Mouse (Mus musculus): Measurements from ENCODE around the gene Adamts13. TPM values are rescaled to one million over a fixed set of nuclear protein-coding genes. Genes with fewer than 3 reads are reported as not detected.

The Adamts13 gene
- total RNA-seq (2015; ENCODE audit: low replicate concordance), result 0.19 and 0.42 TPM in 2 replicates
- 0.28 and 0.77 TPM in 2 replicates for total RNA-seq (2017; ENCODE audit: low replicate concordance)

DNA sequence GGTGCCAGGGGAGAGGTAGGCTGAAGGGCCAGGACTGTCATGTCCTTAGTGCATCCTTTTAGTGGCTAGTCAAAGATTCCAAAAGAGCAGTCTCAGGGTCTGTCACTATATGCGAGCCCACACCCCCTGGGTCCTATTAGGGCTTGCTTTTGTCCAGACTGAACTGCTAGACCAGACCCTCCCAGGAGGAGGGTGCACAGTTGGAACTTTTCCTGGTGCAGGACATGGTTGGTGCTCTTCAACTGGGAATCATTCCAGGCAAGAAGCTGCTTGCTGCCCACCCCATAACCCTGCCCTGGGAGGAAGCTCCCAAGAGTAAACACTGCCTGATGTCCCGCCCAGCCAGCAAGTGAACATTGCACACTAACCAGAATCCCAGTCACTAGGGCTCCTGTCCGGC, at the start of gene Adamts13:
TSS of gene Adamts13 (plus strand) at position 301 of the 400 bp plus-strand sequence.
- no peak for ATAC-seq (replicated peaks; ENCODE audit: low FRiP score, poor library complexity, severe bottlenecking)

DNA sequence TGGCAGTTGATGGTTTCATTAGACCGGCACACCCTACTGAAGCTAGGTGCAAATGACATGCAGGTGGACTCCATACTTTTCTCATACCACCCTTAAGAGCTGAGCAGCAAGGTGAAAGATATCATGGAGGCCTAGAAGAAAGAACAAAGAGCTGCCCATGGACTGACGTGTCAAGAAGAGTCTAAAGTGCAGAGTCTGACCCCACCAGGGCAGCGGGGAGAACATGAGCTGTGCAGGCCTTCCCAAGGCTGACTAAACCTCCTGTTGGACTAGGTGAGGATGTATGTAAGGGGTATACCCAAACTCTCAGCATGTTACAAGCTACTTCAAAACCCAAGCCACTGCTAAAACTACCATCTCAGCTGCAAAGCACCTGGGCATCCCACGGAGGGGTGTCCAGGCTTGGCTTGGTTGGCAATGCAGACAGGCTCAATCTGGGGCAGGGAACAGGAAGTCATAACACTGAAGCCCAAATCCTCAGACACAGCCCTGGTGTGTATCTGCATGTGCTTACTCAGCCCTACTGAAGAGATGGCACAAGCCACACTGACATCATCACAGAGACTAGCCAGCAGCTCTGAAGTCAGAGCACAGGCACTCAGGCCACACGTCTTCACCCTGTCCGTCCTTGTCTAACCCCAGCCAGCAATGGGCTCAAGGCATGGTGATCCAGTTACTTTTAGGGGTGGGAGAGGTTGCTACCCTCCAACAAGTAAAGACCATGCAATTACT, 45.3 kb upstream of the Adamts13 start:
- no peak for ATAC-seq (replicated peaks; ENCODE audit: low FRiP score, poor library complexity, severe bottlenecking)

DNA sequence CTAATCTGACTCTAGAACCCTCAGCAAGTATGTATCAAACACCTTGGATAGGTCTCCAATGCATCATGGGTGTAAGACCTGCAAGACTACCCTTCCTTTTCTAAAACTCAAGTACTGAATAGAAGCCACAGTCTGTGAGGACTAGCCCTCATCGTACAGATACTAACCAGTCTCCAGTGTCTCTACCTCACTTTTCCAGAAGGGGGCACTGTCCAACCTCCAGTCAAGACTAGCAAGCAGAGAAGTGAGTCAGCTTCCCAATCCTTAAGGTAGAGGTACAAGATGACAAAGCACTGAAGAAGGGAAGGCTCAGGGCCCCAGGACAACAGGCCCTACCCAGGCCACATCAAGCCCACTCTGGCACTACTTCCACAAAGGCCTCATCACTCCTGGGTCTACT, 42.8 kb upstream of the Adamts13 start:
- peak; percentile 53 for ATAC-seq (replicated peaks; ENCODE audit: low FRiP score, poor library complexity, severe bottlenecking)

- ATAC-seq (replicated peaks; ENCODE audit: low FRiP score, poor library complexity, severe bottlenecking), result peak; percentile 33
Measured at GRCm38 (mm10) chr2:26932473-26933303, 40.5 kb upstream of the Adamts13 start.

GRCm38 (mm10) chr2:26933304-26934055, 39.7 kb upstream of the Adamts13 start, which contains the start of the genes Surf4 and Stkld1:
Gene Surf4 (minus strand): TSS chr2:26933928.
Gene Stkld1 (plus strand): TSS chr2:26934047.
- peak; percentile 87 for ATAC-seq (replicated peaks; ENCODE audit: low FRiP score, poor library complexity, severe bottlenecking)

DNA sequence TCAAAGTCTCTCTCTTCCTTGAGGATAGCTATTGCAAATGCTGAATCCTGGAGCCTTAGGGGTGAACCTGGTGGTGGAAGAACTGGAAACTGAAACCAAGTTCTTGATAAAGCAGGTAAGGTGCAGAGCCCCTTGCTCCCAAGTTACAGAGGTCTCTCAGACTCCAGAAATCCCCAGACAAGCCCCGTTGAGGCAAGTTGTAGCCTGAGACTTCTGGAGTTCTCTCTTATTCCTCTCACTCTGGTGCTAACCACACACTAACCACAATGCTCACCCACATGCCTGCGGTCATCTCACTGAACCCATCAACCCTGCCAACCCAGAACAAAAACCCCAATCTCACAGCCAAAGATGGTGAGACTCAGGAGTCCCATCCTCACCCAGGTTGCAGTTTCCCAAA, 37.9 kb upstream of the Adamts13 start:
- no peak for ATAC-seq (replicated peaks; ENCODE audit: low FRiP score, poor library complexity, severe bottlenecking)

DNA sequence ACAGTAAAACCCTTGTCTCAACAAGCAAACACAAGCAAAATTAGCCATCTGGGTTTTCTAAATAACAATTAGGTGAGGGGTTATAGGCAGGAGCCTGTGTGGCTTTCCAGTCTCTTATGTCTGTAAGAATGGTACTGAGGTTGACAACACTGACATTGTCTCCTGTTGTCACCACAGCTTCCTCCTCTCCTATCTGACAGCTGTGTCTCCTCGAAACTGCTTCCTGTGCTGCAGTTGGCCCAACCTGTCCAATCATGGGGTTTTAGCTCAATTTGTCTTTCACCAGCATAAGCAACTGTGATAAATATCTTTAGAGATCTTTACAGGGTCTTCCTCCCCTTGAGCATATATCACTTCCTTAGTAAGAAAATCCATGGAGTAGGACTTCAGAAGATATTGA, 36.8 kb upstream of the Adamts13 start:
- no peak for ATAC-seq (replicated peaks; ENCODE audit: low FRiP score, poor library complexity, severe bottlenecking)

GRCm38 (mm10) chr2:26941539-26941938, 31.7 kb upstream of the Adamts13 start:
- ATAC-seq (replicated peaks; ENCODE audit: low FRiP score, poor library complexity, severe bottlenecking), result no peak

- ATAC-seq (replicated peaks; ENCODE audit: low FRiP score, poor library complexity, severe bottlenecking), result no peak
Measured at GRCm38 (mm10) chr2:26943253-26943652, 30.0 kb upstream of the Adamts13 start.

GRCm38 (mm10) chr2:26950411-26950810, 22.8 kb upstream of the Adamts13 start:
- ATAC-seq (replicated peaks; ENCODE audit: low FRiP score, poor library complexity, severe bottlenecking), result no peak

- no peak for ATAC-seq (replicated peaks; ENCODE audit: low FRiP score, poor library complexity, severe bottlenecking)
Measured at GRCm38 (mm10) chr2:26951346-26951905, 21.8 kb upstream of the Adamts13 start.

- ATAC-seq (replicated peaks; ENCODE audit: low FRiP score, poor library complexity, severe bottlenecking), result no peak
Measured at GRCm38 (mm10) chr2:26952193-26952592, 21.0 kb upstream of the Adamts13 start.

GRCm38 (mm10) chr2:26952866-26953265, 20.4 kb upstream of the Adamts13 start:
- ATAC-seq (replicated peaks; ENCODE audit: low FRiP score, poor library complexity, severe bottlenecking), result no peak

DNA sequence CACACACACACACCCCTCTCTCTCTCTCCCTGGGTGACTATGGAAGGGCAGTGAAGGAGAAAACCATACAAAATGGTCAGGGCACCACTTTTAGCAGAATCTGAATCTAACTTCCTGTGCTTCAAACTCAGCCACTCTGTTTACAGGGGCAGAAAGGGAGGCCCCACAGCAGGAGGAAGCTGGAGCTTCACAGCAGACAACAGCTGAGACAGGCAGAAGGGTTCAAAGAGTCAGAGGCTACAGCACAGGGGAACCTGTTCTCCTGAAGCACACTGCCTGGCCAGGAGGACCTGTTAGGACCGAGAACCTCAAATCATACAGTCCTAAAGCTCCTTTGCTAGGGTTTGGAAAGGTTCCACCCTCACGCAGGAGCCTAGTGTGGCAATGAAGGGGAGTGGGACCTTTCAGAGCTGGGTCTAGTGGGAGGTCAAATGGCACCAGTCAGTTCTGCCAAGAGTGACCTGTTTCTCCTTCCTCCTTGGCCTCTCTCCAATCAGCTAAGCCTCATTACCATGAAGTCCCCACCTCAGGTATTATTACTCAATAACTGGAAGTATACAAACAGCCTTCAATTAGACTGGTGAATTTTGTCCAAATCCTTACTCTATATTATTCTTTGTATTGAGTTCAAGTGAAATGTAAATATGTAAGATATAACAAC, 18.4 kb upstream of the Adamts13 start:
- no peak for ATAC-seq (replicated peaks; ENCODE audit: low FRiP score, poor library complexity, severe bottlenecking)

- ATAC-seq (replicated peaks; ENCODE audit: low FRiP score, poor library complexity, severe bottlenecking), result no peak
Measured at GRCm38 (mm10) chr2:26956811-26957487, 16.3 kb upstream of the Adamts13 start.

- no peak for ATAC-seq (replicated peaks; ENCODE audit: low FRiP score, poor library complexity, severe bottlenecking)
Measured at GRCm38 (mm10) chr2:26957488-26957859, 15.7 kb upstream of the Adamts13 start.

GRCm38 (mm10) chr2:26960756-26961155, 12.5 kb upstream of the Adamts13 start:
- no peak for ATAC-seq (replicated peaks; ENCODE audit: low FRiP score, poor library complexity, severe bottlenecking)

GRCm38 (mm10) chr2:26963923-26964723, 9.1 kb upstream of the Adamts13 start, which contains the start of gene Rexo4:
Gene Rexo4 (minus strand): TSS chr2:26964386.
- ATAC-seq (replicated peaks; ENCODE audit: low FRiP score, poor library complexity, severe bottlenecking), result peak; percentile 93

Data from erythroblast, adult 5-6 weeks (primary cell).